ENCODE assay signal across 13 mouse cellular contexts in genomic region chr16:10771769-10772510, GRCm38 (mm10). TPM values are rescaled to one million over a fixed set of nuclear protein-coding genes. Genes with fewer than 3 reads are reported as not detected.
DNase-seq lines count a peak whose midpoint lies in the region; ATAC-seq lines count a peak whose summit lies in the region.
"Had no signal": no experiment of that assay in that cellular context is flagged by ENCODE, and none has a peak within 500 bp of the region (broad histone marks: within the 10 kb centered on the region; RNA-seq: fewer than 3 reads in every experiment).

No protein-coding gene starts in this region.

- peak; percentile 53 for DNase-seq in lung, postnatal 25 days (ENCODE audit: low spot score)
- no peak for DNase-seq in lung, adult 18-20 months
- DNase-seq in induced T-regulatory cell, adult 2 months (ENCODE audit: low read depth) = peak; percentile 94
- peak; percentile 78 to 84 for DNase-seq in natural killer cell, adult 2 months (ENCODE audit: low spot score in 2 of 2)
- DNase-seq in thymus, postnatal 4 days = peak; percentile 73
- no peak for DNase-seq in ovary, postnatal 14 days (ENCODE audit: low spot score)
- DNase-seq in midbrain, embryonic 14.5 days = no peak
- DNase-seq: heart, adult 11 months; kidney, postnatal 36 days had no signal

- H3K4me3 ChIP-seq in midbrain, embryonic 14.5 days (replicated peaks; ENCODE audit: low read depth, low read length) = no peak overlapping the region
- H3K4me3 ChIP-seq in midbrain, embryonic 16.5 days (ENCODE audit: low read depth, low read length) = no peak overlapping the region

- no peaks in the 10 kb centered on the region for H3K4me1 ChIP-seq in midbrain, embryonic 14.5 days (ENCODE audit: control insufficient read depth, insufficient read depth, low read length)
- H3K4me1 ChIP-seq in midbrain, embryonic 16.5 days (ENCODE audit: control insufficient read depth, insufficient read depth, low read length) = no peaks in the 10 kb centered on the region

- H3K27me3 ChIP-seq in midbrain, embryonic 14.5 days (ENCODE audit: control insufficient read depth, insufficient read depth, low read length) = no peaks in the 10 kb centered on the region
- H3K27me3 ChIP-seq in midbrain, embryonic 16.5 days (ENCODE audit: control insufficient read depth, insufficient read depth, low read depth, low read length) = no peaks in the 10 kb centered on the region

- H3K9ac ChIP-seq in midbrain, embryonic 14.5 days (replicated peaks; ENCODE audit: low read length) = no peak overlapping the region
- no peak overlapping the region for H3K9ac ChIP-seq in midbrain, embryonic 16.5 days (ENCODE audit: low read depth, low read length)

- no peak for ATAC-seq in midbrain, embryonic 14.5 days (ENCODE audit: low FRiP score, low TSS enrichment)
- ATAC-seq in midbrain, embryonic 16.5 days = no peak
- ATAC-seq: hindbrain, embryonic 16.5 days had no signal

- WGBS in midbrain, embryonic 14.5 days = 69% methylated on average over 19 of the region's 19 CpGs
- 67% methylated on average over 19 of the region's 19 CpGs for WGBS in midbrain, embryonic 16.5 days

- no peak overlapping the region for H3K4me2 ChIP-seq in midbrain, embryonic 14.5 days (ENCODE audit: low read length)
- no peak overlapping the region for H3K4me2 ChIP-seq in midbrain, embryonic 16.5 days (ENCODE audit: low read length)

- H3K36me3 ChIP-seq in midbrain, embryonic 14.5 days (ENCODE audit: control insufficient read depth, insufficient read depth, low read length) = no peaks in the 10 kb centered on the region
- H3K36me3 ChIP-seq in midbrain, embryonic 16.5 days (ENCODE audit: control insufficient read depth, insufficient read depth, low read length) = no peaks in the 10 kb centered on the region

- H3K27ac ChIP-seq in midbrain, embryonic 14.5 days (replicated peaks; ENCODE audit: low read depth, low read length) = no peak overlapping the region
- H3K27ac ChIP-seq in midbrain, embryonic 16.5 days (ENCODE audit: low read length) = no peak overlapping the region

- no peaks in the 10 kb centered on the region for H3K9me3 ChIP-seq in midbrain, embryonic 14.5 days (ENCODE audit: control insufficient read depth, low read length)
- H3K9me3 ChIP-seq in midbrain, embryonic 16.5 days (replicated peaks; ENCODE audit: control insufficient read depth, low read length, poor library complexity, severe bottlenecking) = no peaks in the 10 kb centered on the region

RNA-seq across cellular contexts. Expression of gene Socs1, which starts 13.4 kb away (rescaled TPM):
- polyA plus RNA-seq in midbrain, embryonic 14.5 days (2014; fragmentation: Nextera tagmentation; extraction: Ambion mirVana) = 2.5 and 2.7 TPM in 2 replicates
- 4.0 and 5.0 TPM in 2 replicates for polyA plus RNA-seq in midbrain, embryonic 16.5 days (2015; fragmentation: Nextera tagmentation; extraction: Ambion mirVana)

RNA-seq across cellular contexts. Expression of gene Tnp2, which starts 16.5 kb away (rescaled TPM):
- polyA plus RNA-seq in midbrain, embryonic 14.5 days (2014; fragmentation: Nextera tagmentation; extraction: Ambion mirVana) = not detected in 2 replicates
- polyA plus RNA-seq in midbrain, embryonic 16.5 days (2015; fragmentation: Nextera tagmentation; extraction: Ambion mirVana) = not detected in 2 replicates
- polyA plus RNA-seq: forebrain, embryonic 11.5 days; stomach, embryonic 16.5 days had no signal

RNA-seq across cellular contexts. Expression of gene Prm3, which starts 18.8 kb away (rescaled TPM):
- polyA plus RNA-seq in midbrain, embryonic 14.5 days (2014; fragmentation: Nextera tagmentation; extraction: Ambion mirVana) = not detected in 2 replicates
- polyA plus RNA-seq in midbrain, embryonic 16.5 days (2015; fragmentation: Nextera tagmentation; extraction: Ambion mirVana) = not detected in 2 replicates
- polyA plus RNA-seq: forebrain, embryonic 11.5 days; hindbrain, embryonic 16.5 days; stomach, embryonic 16.5 days had no signal

RNA-seq across cellular contexts. Expression of gene Prm2, which starts 24.0 kb away (rescaled TPM):
- not detected in 2 replicates for polyA plus RNA-seq in midbrain, embryonic 14.5 days (2014; fragmentation: Nextera tagmentation; extraction: Ambion mirVana)
- polyA plus RNA-seq in midbrain, embryonic 16.5 days (2015; fragmentation: Nextera tagmentation; extraction: Ambion mirVana) = not detected in 2 replicates
- polyA plus RNA-seq: forebrain, embryonic 11.5 days; hindbrain, embryonic 16.5 days; stomach, embryonic 16.5 days had no signal

RNA-seq across cellular contexts. Expression of gene Prm1, which starts 33.7 kb away (rescaled TPM):
- 0.74 TPM in 1 of 2 replicates, not detected in the other for polyA plus RNA-seq in midbrain, embryonic 14.5 days (2014; fragmentation: Nextera tagmentation; extraction: Ambion mirVana)
- 0.46 and 0.70 TPM in 2 replicates for polyA plus RNA-seq in midbrain, embryonic 16.5 days (2015; fragmentation: Nextera tagmentation; extraction: Ambion mirVana)
- polyA plus RNA-seq: forebrain, embryonic 11.5 days; hindbrain, embryonic 16.5 days; stomach, embryonic 16.5 days had no signal

Comparison
In these comparisons a context has a peak if more than half of its experiments do, and no peak if none do; other contexts are left out.
1. DNase-seq: peak in lung, postnatal 25 days (single experiment), induced T-regulatory cell, adult 2 months (single experiment), natural killer cell, adult 2 months (2 of 2) and thymus, postnatal 4 days (single experiment); none in lung, adult 18-20 months (0 of 2), ovary, postnatal 14 days (single experiment) and midbrain, embryonic 14.5 days (single experiment).